Mouse (Mus musculus) thymus, postnatal 0 days (tissue): ENCODE measurements around the gene Chmp5. TPM values are rescaled to one million over a fixed set of nuclear protein-coding genes. Genes with fewer than 3 reads are reported as not detected.
"Not testable (repeated sequence)": the region's sequence is repeated elsewhere in the genome, so short reads cannot be mapped to it uniquely, and the experiment has no call there.

Experiments
- DNase-seq: peaks from one replicate; pipeline ENCODE4 v3.0.0-alpha.2; 2015; ENCODE audit warnings: low spot score
- polyA plus RNA-seq: library from polyadenylated mRNA; unstranded; fragments of >200 nt; fragmentation: Nextera tagmentation; extraction: Ambion mirVana; gene quantifications from 2 replicates; pipeline ENCODE4 v1.2.1, GENCODE M21; 2015

Chmp5 gene
- polyA plus RNA-seq, result 131 and 141 TPM in 2 replicates

DNA sequence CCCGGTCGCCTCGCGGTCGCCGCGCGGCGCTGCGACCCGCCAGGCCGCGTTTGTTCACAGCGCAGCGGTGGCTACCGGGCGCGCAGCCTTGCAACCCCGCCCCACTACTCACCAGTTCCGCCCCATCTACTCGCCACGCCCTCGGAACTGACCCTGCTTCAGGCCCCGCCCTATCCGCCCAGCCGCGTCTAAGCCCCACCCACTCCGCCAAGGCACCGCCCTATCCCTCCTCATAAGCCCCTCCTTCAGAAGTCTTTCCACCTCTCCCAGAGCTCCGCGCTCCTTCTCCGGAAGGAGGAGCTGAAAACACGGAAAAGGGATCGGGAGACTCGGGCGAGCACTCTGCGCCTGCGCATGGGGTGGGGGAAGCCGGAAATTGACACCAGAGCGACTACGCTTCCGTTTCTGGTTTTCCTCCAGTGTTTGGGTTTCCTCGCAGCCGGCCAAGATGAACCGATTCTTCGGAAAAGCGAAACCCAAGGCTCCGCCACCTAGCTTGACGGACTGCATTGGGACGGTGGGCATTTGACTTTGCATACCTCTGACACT is at the start of gene Chmp5, which contains the start of gene Bag1:
Gene Chmp5, plus strand, starts transcription at position 248 of the 549 bp plus-strand sequence.
Gene Bag1, minus strand, starts transcription at position 135 of the 549 bp plus-strand sequence.
- peak; percentile 98 for DNase-seq

GRCm38 (mm10) chr4:40898476-40899044 is 49.6 kb upstream of the Chmp5 start:
- no peak for DNase-seq

DNA sequence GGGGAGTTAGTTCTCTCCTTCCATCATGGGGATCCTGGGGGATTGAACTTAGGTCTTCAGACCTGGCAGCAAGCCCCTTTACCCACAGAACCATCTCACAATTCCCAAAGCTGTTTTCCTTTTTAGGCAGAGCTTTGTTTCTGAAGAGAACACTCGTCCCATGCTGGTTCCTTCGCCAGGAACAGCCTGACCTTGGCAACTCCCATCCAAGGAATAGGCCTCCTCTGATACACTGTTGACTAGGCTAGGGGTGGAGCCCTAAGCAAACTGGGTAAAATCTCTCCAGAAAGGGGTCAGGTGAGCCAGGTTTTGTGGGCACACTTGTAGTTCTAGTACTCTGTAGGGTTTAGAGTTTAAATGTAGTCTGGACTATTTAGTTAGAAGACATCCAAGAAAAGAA is 48.9 kb upstream of the Chmp5 start:
- DNase-seq, result no peak

GRCm38 (mm10) chr4:40900071-40900470 is 48.1 kb upstream of the Chmp5 start:
- no peak for DNase-seq

DNA sequence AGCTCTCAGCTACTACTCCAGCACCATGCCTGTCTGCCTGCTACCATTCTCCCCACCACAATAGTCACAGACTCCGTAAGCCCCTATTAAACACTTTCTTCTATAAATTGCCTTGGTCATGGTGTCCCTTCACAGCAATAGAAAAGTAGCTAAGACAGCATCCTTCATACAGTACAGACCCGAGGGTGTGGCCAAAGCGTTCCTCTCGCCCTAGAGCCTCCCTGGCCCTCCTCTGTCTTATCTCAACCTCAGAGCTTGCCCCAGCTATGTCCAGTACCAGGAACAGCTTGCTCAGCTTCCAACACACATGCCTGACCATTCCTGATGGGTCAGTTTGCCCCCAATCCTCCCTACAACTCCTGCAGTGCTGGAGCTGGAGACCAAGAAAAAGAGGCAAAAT is 47.6 kb upstream of the Chmp5 start:
- DNase-seq, result no peak

DNA sequence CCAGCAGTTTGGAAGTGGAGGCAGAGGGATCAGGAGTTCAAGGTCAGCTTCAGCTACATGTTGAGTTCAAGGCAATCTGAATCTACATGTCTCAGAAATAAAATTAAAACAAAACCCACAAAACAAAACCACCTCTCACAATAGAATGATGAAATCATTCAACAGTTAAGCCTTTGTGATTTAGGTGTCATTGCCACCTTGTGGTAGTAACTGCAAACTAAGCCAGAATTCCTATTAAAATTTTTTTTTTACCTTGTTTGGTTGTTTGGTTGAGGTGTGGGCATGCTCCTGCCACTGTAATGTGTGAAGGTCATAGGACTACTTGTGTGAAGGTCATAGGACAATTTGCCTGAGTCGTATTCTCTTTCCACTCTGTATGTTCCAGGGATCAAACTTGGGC is 41.9 kb upstream of the Chmp5 start:
- DNase-seq, result peak; percentile 60

DNA sequence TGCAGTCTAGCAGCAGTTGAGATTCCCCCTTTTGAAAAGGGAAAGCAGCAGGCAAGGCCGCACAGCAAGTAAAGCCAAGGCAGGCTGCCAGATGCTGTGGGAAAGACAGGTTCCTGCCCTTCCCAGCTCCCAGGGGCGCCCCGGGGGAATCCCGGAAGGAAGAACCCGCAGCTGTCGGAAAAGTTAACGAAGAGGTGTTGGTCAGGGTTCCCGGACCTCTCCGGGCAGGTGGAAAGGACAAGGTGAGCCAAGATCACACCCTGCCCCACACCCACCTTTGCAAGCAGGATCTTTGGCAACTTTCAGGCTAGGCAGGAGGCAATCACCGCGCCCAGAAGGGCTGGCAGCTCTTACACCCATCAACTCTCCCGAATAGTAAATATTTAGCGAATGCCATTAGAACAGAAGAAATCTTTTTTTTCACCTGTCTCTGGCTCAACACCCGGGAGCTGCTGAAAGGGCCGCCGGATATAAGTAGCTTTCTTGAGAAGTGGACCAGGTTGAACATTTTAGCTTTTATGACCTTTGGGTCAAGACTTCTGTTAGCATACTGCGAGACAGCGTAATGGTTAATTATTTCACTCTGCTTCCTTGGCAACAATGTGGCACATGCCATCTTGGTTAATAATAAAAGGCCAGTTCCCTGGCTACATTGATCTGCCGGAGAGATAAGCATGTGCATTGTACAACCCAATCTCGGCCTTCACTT is 39.8 kb upstream of the Chmp5 start:
- no peak for DNase-seq

GRCm38 (mm10) chr4:40914287-40914867 is 33.8 kb upstream of the Chmp5 start:
- no peak for DNase-seq

DNA sequence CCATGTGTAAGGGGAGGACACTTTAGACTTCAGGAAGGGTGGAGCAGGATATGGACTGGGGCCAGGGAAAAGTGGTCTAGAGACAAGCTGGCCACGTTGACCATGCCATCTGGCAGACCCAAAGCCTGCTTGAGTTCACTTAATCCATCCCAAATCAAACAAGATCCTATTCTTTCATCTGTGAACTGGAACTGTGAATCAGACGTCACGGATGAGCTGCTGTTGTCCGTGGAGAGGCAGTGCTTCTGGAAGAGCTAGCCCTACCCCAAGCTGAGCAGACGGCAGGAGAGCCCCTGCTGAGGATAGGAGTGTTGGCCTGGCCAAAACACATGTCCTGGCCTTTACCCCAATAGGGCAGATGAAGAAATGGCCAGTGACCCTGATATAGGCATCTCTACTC is 32.3 kb upstream of the Chmp5 start:
- DNase-seq, result no peak

DNA sequence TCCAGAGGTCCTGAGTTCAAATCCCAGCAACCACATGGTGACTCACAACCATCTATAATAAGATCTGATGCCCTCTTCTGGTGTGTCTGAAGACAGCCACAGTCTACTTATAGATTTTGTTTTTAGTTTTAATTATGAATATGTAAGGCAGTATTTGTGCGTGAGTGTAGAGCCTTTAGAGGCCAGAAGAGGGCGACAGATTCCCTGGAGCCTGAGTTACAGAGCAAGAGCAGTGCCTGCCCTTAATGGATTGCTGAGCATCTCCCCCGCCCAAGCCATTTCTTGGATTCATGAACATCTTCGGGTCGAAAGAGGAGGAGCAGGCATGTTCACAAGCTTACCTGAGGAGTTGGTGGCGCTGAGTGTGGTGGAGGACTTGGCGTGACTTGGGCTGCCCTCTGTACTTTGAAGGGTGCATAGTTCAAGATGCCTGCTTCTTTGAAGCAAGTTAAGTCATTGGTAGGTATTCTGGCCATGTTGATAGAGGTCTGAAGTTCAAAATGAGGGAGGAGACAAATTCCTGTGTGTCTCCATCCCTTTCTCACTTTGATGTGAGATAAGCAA is 31.5 kb upstream of the Chmp5 start:
- DNase-seq, result no peak

DNA sequence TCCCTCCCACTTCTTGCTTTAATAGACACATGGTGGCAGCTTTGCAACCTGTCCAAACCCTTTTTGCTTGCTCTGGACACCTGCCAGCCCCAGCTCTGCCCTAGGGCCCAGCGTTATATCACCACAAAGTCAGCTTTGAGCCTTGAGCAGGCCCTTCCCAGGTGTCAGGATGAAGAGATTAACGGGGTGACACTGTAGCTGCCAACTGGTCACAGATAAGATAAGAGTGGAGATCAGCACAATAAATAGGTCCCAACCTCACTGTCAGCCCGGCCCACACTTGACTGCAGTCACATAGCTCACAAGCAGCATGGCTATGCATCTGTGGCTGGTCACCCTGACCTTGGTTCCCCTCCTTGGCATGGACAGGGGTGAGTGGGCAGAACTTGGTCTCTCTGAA is 28.4 kb upstream of the Chmp5 start, which contains the start of gene Spink4:
Gene Spink4, plus strand, starts transcription at position 268 of the 400 bp plus-strand sequence.
- no peak for DNase-seq

- no peak for DNase-seq
Observed at GRCm38 (mm10) chr4:40920576-40920975, 27.6 kb upstream of the Chmp5 start.

DNA sequence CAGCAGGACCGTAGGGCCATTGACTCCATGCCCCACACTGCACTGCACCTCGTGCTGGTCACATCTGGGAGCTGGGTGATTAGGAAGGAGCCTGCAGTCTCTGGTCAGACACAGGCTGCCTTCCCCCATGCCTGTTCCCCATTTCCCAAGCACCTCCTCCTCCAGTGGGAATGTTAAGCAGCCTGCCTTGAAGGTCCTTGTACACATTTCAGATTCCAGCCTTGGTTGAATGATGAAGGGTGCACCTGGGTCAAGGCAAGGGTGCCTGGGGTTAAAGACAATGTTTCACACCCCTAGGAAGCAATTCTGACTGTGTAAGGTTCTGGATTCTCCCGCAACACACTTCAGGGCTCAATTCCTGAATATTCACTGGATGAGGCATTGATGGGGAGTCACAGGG is 26.9 kb upstream of the Chmp5 start:
- DNase-seq, result no peak

DNA sequence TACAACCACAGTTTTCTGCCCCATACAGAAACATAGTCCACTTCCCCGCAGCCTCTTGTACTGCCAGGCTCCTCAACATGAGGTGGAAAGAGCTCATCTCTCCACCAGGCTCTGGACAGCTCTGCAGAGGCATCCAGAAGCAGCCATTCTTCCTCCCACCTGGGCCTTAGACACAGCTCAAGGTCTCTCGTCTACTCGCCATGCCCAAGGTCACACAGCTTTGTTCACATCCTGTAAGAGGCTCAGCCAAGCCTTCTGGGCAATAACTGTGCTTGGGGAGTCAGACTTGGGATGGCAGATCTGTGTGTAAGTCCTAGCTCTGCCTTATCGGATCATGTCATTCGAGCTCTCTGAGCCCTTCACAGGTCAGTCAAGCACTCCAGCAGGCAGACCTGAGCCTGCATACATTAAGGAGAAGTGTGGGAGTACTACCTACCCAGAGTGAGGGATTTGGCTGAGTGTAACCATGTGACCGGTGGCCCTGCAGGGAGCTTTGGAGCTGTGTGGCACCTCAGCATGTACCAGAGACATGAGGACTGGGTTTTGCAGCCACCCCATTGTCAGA is 25.0 kb upstream of the Chmp5 start:
- no peak for DNase-seq

GRCm38 (mm10) chr4:40925568-40925967 is 22.6 kb upstream of the Chmp5 start:
- DNase-seq, result no peak

GRCm38 (mm10) chr4:40929046-40929445 is 19.2 kb upstream of the Chmp5 start:
- DNase-seq, result no peak

GRCm38 (mm10) chr4:40933694-40934093 is 14.5 kb upstream of the Chmp5 start:
- no peak for DNase-seq

- not testable (repeated sequence) for DNase-seq
Observed at GRCm38 (mm10) chr4:40934369-40934768, 13.8 kb upstream of the Chmp5 start.

DNA sequence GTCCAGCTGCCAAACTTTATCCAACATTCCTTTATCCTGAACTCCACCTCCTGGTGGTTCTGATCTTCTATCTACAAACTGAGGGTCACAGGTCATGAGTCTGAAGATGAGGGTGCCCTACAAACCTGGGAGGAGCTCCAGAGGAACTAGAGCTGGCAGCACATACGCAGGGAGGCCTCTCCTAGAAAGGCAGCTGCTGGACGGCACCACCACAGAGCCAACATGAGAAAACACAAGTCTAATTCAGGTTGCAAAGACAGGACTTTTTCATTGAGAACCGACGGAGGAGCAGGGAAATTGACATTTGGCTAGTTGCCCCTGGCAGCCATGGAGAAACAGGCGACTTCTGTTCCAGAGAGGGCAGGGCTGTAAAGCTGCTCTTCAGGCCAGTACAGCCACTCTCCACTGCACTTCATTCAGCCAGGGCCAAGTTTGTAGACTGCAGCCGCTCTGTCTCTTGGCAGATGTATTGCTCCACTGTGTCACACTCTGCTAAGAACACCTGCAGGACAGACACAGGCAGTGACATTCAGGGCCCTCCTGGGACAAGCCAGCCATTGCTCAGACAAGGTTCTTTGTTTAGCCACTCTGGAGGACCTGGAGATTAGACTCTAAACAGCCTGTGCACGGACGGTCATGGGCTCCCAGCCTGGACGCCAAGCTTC is 11.9 kb upstream of the Chmp5 start:
- no peak for DNase-seq

DNA sequence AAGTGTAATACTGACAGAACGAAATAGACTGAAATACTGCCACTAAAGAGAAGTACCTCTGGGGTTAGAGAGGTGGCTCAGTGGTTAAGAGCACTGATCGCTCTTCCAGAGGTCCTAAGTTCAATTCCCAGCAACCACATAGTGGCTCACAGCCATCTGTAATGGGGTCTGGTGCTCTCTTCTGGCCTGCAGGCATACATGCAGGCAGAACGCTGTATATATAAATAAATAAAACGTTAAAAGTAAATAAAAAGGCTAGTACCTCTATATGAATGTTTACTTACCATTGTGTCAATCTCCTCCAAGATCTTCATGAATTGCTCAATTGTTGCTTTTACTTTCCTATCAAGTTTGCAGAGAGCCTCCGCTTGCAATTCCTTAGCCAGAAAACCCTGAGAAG is 9.4 kb upstream of the Chmp5 start:
- no peak for DNase-seq

- DNase-seq, result no peak
Observed at GRCm38 (mm10) chr4:40943651-40944050, 4.6 kb upstream of the Chmp5 start.
